Mouse (Mus musculus) frontal cortex, adult 2 months (tissue): ENCODE measurements around the gene Coa3. TPM values are rescaled to one million over a fixed set of nuclear protein-coding genes. Genes with fewer than 3 reads are reported as not detected.
"Not testable (repeated sequence)": the region's sequence is repeated elsewhere in the genome, so short reads cannot be mapped to it uniquely, and the experiment has no call there.

ENCODE experiments used
- DNase-seq, 2 experiments: peaks; one replicate each; pipeline ENCODE4 v3.0.0; 2022; ENCODE audit warnings: low spot score in 1 of 2; ENCODE audit errors: extremely low spot score in 1 of 2
- polyA plus RNA-seq: library from polyadenylated mRNA; depleted of rRNA; stranded (reverse); fragments of >200 nt; gene quantifications from 2 replicates; pipeline ENCODE4 v1.2.3, GENCODE M21; 2012; rRNA removed

The Coa3 gene
- polyA plus RNA-seq, result 147 and 151 TPM in 2 replicates

GRCm38 (mm10) chr11:101278223-101279192 lies at the start of gene Coa3, which contains the start of gene Cntd1:
Gene Coa3 (minus strand): TSS chr11:101279114.
Gene Cntd1 (plus strand): TSS chr11:101279012.
- DNase-seq, result peak; percentile 79 to 90

GRCm38 (mm10) chr11:101327311-101327710 lies 48.4 kb upstream of the Coa3 start:
- DNase-seq, result no peak

GRCm38 (mm10) chr11:101326147-101326546 lies 47.2 kb upstream of the Coa3 start:
- no peak for DNase-seq

DNA sequence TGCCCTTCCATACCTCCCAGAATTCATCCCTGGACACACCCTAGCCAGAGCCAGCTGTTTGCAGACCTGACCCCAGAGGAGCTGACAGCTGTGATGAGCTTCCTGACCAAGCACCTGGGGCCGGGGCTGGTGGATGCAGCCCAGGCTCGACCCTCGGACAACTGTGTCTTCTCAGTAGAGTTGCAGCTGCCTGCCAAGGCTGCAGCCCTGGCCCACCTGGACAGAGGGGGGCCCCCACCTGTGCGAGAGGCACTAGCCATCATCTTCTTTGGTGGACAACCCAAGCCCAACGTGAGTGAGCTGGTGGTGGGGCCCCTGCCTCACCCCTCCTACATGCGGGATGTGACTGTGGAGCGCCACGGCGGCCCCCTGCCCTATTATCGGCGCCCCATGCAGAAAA lies 46.3 kb upstream of the Coa3 start:
- DNase-seq, result not testable (repeated sequence)

DNA sequence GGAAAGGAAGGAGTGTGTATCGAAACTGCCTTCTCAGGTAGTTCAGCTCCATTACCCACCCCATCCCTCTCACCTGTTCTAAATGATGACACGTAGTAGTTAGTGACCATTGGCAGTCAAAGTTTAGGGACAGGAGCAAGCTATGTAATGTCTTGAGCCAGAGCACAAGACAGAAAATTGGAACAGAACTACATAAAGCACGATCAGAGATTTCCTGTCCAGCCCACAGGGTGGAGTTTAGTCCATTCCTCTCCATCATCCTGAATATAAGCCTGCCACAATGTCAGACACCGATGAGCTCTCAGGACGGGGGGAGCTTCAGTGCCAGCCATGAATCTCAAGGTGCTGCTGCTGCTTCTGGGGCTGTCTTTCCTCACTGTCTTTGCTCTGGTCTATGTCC lies 45.8 kb upstream of the Coa3 start, which contains the start of gene Aoc2:
Gene Aoc2 (plus strand): TSS at position 301 of the 400 bp plus-strand sequence.
- no peak for DNase-seq

- DNase-seq, result peak; percentile 33 to 79
These were observed 44.7 kb upstream of the Coa3 start for GRCm38 (mm10) chr11:101323609-101324008.

DNA sequence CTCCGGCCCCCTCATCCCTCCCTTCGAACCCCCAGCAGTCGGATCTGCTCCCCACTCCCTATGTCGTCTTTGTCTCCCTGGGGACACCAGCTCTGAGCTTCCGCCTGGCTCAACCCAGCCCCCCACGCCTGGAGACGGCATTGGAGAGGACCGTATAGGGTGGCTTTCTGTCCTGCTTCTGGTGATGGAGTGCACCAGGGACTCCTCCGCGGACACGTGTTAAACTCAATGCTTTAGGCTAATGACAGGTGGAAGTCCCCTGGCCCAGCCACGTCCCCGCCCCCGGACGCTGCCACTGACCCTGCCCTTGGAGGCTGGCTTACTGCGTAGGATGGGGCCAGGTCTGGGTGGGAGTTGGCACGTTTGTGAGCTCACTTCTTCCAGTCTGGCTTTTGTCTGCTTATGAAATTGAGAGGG lies 37.6 kb upstream of the Coa3 start:
- DNase-seq, result no peak

DNA sequence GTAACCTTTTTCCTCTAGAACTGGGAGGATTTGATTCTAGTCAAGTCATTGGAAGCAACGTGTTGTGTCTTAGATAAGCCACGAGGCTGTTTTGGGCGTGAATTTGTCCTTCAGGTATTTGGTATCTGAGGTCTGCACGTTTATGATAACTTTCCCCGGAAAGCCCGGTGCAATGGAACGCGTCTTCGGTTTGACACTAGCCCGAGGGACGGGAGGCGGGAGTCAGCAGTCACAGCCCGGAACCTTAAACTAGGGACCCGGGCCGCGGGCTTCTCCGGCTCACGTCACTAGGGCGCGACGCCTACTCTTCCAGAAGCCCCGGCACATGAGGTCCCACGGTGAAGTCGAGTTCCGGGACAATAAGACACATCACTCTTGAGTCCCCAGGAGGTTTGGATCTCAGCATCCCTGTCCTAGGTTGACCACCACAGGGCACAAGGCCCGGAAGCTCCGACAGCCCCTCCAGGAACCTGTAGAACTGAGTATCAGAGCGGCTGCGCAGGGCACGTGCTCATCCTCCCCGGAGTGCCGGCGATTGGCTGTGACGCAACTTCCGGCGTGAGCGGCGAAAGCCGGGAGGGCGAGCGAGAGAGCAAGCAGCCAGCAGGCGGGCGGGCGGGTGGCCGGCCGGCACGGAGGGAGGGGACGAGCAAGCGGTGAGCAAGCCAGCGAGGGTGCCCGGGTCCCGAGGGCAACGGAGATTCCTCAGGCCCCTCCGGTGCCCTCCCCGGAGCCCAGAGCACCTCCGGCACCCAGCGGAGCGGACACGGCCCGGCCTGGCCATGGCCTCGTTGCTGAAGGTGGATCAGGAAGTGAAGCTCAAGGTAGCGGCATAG lies 37.0 kb upstream of the Coa3 start, which contains the start of gene Psme3:
Gene Psme3 (plus strand): TSS at position 549 of the 836 bp plus-strand sequence.
- DNase-seq, result peak; percentile 85 to 93

DNA sequence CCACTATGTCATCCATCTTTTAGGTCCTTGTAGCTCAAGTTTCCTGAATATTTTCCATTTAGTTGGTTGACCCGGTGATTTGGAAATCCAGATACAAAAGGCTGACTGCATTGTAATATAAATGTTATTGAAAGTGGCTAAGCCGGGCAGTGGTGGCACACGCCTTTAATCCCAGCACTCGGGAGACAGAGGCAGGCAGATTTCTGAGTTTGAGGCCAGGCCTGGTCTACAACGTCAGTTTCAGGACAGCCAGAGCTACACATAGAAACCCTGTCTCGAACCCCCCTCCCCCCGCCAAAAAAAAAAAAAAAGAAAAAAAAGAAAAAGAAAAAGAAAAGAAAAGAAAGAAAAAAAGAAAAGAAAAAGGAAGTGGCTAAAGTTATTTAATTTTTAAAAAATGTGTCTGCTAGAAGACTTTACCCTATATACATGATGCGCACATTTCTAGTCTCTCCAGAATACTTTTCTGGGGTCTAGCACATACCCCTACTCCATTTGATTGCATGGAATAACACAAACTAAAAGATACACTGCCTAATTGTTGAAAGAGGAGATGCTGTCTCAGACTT lies 36.3 kb upstream of the Coa3 start:
- no peak for DNase-seq

DNA sequence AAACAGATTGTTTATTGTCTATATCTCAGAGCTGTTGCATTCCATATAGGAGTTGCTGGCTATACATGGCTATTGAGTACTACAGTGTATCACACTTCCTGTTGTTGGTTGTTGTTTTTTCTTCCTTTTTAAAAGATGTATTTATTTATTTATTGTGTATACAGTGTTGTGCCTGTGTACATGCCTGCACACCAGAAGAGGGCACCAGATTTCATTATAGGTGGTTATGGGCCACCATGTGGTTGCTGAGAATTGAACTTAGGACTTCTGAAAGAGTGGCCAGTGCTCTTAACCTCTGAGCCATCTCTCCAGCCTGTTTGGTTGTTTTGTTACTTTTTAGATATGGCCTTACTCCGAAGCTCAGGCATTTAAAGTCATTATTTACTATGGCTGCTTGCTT lies 35.7 kb upstream of the Coa3 start:
- no peak for DNase-seq

GRCm38 (mm10) chr11:101312150-101312549 lies 33.2 kb upstream of the Coa3 start:
- DNase-seq, result no peak

GRCm38 (mm10) chr11:101311083-101311482 lies 32.2 kb upstream of the Coa3 start:
- no peak for DNase-seq

DNA sequence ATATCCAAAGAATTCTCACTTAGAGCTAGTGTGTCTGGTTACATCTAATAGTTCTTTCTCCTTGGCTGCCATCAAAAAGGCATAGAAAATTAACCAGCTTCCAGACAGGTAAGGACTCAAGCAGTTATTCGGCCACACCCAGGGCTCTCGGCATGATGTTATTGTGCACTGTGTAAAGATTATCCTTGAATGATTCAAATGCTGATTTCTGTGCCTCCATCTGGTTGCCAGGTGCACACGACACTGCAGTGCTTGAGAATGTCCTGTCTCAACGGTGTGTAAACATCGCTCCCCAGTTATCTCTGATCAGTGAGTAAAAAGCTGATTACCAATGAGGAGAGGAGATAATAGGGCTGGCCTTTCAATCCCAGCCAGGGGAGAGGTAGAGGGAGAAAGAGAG lies 28.8 kb upstream of the Coa3 start:
- no peak for DNase-seq

DNA sequence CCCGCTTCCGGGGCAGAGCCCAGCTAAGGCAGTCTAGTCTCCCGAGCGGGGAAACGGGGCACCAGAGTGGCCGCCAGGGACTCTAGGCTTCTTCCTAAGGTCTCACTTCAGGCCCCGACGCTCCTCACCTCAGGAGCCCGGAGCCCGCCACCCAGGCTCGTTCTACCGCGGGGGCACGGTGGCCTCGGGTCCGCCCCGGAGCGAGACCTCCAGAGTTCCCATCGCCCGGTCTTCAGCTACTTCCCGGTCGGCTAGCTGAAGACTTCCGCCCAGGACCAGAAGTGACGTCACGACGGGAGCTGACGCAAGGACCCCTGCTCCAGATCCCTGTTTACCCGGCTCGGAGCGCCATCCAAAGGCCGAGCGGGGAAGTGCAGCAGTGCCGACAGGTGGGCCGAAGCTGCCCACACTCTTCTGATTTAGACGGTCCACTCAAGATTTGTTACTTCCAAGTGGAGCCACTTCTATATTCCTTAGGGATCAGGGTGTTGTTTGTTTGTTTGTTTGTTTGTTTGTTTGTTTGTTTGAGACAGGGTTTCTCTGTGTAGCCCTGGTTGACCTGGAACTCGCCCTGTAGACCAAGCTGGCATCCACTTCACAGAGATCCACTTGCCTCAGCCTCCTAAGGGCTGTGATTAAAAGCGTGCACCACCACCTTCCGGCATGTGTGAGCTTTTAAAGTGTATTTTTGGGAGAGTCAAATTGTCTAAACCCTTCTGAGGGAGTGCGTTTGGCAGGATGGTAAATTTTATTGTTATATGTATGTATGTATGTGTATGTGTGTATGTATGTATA lies 23.3 kb upstream of the Coa3 start, which contains the start of gene Becn1:
Gene Becn1 (minus strand): TSS at position 283 of the 795 bp plus-strand sequence.
- DNase-seq, result peak; percentile 91 to 99

DNA sequence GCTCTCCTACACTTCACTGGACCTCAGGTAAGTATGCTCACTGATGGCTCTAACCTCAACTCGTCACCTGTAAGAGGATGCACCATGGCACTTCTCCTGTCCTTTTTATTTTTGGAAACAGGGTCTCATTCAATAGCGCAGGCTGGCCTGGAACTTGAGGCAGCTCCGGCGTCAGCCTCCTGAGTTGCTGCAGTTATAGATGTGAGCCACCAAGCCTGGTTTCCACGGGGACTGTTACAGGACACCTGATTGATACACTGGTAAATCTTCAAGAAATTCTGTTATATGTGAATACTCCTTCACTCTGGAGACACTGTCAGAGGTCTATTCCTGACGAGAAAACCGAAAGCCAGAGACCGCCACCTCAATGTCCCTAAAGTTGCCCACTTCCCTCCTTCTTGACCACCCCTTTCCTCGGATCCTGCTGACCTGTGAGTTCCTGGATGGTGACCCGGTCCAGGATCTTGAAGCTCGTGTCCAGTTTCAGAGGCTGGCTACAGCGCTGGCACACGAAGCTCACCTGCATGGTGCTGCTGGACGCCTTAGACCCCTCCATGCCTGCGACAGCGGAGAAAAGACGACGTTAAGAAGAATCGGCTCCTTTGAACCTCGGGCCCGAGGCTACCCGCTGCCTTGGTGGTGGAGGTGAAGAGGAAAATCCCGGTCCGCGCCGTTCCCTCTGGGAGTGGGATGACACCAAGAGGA lies 22.5 kb upstream of the Coa3 start:
- DNase-seq, result no peak

- DNase-seq, result no peak
These were observed 22.0 kb upstream of the Coa3 start for GRCm38 (mm10) chr11:101300881-101301280.

GRCm38 (mm10) chr11:101295191-101295590 lies 16.3 kb upstream of the Coa3 start:
- no peak for DNase-seq

GRCm38 (mm10) chr11:101291231-101291630 lies 12.3 kb upstream of the Coa3 start:
- DNase-seq, result no peak

DNA sequence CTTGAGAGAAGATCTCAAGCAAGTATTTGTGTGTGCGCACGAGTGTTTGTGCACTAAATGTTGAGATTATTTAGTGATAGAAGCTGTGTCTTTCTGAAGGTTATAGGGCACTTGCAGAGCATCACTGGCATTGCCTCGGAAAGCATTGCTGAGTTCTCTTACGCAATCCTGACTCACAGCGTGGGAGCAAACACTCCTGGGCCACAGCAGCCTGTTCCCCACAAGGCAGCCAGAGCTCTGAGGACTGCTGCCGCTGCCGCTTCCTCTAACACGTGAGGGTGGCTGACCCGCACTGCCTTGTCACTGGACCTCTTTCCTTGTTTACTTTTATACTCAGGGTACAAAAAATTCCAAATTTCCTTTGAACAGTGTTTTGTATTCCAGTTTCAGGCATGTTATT lies 8.4 kb upstream of the Coa3 start:
- peak in 1 of 2 experiments; percentile 32 for DNase-seq
